Mouse (Mus musculus) embryo, embryonic 10 days (tissue): Measurements from ENCODE around the gene Fgf14.
"Not testable (repeated sequence)": the region's sequence is repeated elsewhere in the genome, so short reads cannot be mapped to it uniquely, and the experiment has no call there.

Experiments used
- DNase-seq: peaks from one replicate; pipeline ENCODE4 v3.0.0-alpha.2; 2015; ENCODE audit warnings: low spot score

The Fgf14 gene

DNA sequence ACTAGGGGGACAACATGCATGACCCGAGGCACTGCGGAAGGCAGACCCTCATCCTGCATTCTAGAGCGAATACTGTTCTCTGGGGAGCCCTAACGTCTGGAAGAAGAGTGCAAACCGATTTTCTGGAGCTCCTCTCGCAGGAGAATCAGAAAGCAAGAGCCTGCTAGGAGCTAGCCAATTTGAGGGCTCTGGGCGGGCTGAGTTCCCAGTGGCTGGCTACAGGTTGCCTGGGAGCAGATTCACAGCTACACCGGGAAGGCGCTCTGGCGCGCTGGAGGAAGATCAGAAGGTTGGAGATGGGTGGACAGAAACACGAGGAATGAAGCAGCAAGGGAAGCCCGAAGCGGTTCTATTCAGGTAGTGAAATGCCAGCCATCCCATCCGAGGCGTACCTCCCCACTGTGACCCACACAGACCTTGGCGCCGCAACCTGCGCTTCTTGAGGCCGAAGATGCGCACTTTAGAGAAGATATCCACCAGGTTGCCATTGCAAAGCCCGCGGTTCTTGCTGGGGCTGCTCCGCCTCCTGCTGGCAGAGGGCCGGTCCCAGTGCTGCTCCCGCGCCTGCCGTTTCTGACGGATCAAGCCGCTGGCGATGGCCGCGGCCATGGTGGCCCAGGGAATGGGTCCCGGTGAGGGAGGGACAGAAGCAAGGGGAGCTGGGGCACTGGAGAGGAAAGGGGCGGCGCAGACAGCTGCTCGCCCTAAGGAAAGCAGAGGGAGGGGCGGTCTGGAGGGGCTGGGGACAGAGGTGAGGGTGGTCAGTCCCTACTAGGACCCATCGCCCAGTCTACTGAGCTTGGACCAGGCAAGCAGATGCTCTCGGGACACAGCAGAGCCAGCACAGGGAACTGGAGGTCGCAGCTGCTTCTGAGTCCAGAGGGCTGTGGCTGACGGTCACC, 484.8 kb downstream of the Fgf14 start:
- DNase-seq: peak; percentile 69

GRCm38 (mm10) chr14:124180265-124180664, 496.7 kb downstream of the Fgf14 start:
- DNase-seq: no peak

DNA sequence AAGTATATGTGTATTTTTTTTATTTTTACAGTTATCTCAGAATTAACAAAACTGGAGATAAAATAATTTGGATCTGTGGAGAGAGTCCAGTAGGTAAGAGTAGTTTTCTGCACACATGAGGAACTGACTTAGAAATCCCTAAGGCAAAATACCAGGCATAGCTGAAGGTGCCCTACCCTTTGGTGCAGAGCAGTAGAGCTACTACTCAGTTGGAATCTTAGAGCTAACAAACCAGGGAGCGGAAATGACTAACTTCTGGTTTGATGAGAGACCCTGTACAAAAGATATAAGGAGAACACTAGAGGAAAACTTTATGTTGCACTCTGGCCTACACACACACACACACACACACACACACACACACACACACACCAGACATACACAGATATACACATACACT, 502.8 kb downstream of the Fgf14 start:
- DNase-seq: no peak

- no peak for DNase-seq
Measured at GRCm38 (mm10) chr14:124163618-124164185, 513.2 kb downstream of the Fgf14 start.

GRCm38 (mm10) chr14:124147378-124147777, 529.5 kb downstream of the Fgf14 start:
- no peak for DNase-seq

DNA sequence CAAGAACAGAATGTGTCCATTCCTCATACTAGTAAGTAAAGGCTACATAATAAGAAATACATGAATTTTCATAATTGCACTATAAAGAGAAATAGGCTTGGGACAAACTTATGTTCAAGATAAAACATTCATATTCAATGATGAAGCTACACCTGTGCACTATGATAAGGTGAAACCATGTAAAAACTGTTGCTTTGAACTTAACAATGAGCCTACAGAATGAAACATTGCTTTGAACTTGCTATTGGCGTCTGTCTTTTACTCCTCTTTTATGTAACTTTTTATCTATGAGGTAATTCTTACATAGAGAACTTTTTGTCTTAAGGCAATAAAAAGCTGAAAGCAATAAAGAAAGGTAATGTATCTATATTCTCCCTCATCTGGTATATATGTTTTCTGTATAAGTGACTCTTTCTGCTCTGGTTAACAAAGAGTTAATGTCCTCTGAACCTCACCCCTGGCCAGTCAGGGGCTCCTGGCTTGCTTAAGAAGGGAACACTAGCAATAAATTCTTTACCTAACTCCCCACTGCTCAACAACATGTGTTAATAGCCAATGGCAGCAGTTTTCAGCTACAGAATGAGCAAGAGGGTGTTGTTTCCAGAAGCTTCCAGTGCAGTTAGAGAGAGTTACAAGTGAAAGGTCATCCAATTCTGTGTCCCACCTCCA, 569.6 kb downstream of the Fgf14 start:
- DNase-seq: no peak

GRCm38 (mm10) chr14:124083126-124083525, 593.8 kb downstream of the Fgf14 start:
- no peak for DNase-seq

DNA sequence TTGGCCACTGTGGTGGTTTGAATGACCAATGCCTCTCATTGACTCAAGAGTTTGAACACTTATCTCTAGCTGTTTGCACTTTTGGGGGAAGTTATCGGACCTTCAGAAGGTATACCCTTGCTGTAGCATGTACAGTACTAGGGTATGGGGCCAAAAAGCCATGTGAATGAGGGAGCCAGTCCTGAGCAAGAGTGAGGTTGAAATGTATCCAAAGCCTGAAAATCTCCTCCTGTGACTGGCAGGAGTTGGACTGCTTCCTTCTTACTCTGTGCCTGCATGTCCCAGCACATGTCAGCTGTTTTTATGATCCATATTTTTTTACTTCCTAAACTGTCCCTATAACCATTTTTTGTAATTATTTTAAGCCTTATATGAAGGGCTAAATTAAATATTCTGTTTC, 632.9 kb downstream of the Fgf14 start:
- no peak for DNase-seq

- DNase-seq: no peak
Measured at GRCm38 (mm10) chr14:124040651-124041050, 636.3 kb downstream of the Fgf14 start.

GRCm38 (mm10) chr14:124037434-124037833, 639.5 kb downstream of the Fgf14 start:
- no peak for DNase-seq

DNA sequence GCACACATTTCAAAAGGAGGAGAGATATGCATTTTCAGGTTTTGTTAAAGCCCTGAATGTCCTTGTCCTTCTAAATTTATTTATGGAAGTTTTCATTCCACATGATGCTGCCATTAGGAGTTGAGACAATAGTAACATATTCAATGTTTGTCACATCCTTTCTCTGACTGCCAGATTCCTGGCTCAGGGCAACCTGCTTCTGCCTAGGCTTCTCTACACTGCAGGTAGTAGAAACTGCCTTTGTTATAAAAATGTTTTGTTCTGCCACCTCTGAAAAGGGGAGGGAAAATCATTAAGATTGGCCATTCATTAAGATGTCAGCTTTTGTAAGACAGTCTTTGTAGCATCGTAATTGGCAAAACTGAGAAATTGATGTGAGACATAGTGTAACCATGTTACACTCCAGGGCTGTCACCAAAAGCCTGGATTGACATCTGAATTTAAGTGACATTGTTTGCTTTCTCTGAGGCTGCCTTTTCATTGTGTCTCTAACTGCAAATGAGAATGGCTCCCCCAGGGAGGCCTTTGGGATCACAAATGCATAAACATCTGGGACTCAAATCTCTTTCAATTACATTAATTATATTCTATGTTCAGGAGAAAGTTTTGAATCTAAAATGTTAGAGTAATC, 640.2 kb downstream of the Fgf14 start:
- no peak for DNase-seq

DNA sequence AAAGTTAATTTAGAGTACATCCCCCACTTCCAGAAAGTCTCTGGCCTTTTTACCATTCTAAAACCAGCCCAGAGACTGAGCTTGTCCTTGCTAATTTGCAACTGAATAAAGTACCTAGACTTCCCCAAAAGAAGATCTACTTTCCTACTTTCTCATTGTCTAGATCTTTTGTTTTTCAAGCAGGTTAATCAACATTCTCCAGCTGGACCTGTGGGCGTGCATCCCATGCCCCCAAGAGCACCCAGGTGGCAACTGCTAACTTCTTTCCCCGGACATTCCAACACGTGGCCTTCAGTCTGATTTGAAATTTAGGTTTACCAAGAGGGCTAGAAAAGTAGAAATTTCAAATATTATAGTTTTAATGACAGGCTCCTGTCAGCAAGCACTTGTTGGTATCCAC, 643.6 kb downstream of the Fgf14 start:
- not testable (repeated sequence) for DNase-seq

DNA sequence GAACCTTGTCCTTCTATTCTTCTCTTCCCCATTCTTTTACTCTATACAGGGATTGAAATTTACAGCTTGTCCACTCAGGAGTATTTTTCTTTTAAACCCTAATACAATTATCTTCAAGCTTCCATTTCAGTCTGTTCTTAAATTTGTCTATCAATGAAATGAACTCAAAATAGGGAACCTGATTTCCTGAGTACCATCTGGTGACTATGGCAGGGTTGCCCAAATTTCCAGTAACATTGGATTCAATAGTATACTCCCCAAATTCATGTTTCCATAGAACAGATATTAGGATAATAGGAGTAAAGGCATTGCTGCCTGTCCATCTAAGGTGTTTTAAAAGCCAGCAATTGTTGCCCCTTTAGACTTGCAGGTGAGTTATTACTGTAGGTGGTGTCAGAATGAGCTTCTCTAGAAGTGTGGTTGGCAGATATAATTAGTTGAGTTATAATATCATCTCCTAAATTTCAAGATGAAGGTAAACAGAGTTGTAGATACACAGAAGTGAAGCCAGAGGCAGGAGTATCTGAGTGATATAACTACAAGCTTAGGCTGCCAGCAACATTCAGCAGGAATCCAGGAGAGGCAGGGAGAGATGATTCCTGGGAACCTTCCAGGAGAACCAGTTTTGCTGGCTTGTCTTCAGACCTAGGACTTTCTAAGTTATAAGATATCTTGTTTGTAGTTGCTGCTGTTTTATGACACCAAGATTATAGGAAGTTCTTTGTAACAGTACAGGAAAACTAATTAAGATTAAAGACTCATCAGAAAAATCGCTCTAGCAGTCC, 648.8 kb downstream of the Fgf14 start:
- DNase-seq: no peak

DNA sequence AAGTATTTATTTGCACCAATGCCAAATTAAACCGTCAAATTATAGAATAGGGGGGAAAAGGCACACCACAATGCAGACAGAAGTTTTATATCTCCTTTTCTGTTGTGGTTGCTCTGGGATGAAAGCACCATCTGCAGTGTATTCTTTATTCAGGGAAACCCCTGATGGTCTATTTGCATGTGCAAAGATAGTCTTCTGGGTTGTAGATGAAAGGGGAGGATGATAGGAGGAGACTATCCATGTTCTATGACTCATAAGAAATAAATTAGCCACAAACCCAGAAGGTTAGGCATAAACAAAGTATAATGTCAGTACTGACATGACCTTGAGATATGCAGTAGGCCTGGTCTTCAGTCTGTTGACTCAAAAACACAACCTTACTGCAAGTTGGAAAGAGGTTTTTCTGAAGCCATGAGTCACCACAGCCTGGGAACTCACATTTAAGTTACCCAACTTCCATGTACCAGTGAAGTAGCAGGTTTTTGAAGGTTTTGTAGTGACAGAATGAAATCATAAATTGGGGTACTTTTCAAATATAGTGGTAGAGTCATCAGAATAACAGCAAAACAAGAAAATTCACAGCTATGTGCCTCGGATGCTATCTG, 686.2 kb downstream of the Fgf14 start:
- no peak for DNase-seq

DNA sequence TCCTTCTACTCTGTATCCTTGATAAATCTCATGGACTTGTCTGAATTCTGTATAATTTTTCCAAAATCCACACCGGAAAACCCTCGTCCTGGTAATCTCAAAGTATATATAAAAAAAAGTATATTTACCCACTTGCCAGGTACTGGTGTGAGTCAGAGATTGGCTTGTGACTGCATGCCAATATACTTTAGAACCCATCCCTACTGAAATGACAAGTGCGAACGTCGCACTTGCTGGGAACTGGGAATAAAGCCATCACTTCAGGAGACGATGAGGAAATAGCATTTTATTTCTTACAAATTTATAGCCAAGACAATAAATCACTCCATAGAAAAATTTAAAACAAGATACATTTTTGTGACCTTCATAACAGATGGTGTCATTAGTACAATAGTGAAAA, 708.9 kb downstream of the Fgf14 start:
- no peak for DNase-seq

GRCm38 (mm10) chr14:123966531-123966930, 710.4 kb downstream of the Fgf14 start:
- no peak for DNase-seq
